Mouse (Mus musculus) stomach, embryonic 16.5 days (tissue): ENCODE measurements around the gene Wdfy3. TPM values are rescaled to one million over a fixed set of nuclear protein-coding genes. Genes with fewer than 3 reads are reported as not detected.

Experiments used
- ATAC-seq: fragments of 200-750 bp; cut with Nextera tagmentation; 2 replicates; pipeline ENCODE4 v1.8.0; 2017; ENCODE audit warnings: moderate number of reproducible peaks, moderate TSS enrichment; ENCODE audit not compliant: insufficient read depth, low FRiP score
- H3K27ac ChIP-seq: fragments of 300-500 bp; sonication (generic); 2 replicates; pipeline ENCODE4 v1.5.1; 2014; ENCODE audit warnings: low read length
- H3K27me3 ChIP-seq: fragments of 300-500 bp; sonication (generic); 2 replicates; pipeline ENCODE4 v1.6.1; 2014; ENCODE audit warnings: low read length, control low read depth, mixed read lengths; ENCODE audit not compliant: control insufficient read depth, insufficient read depth
- H3K36me3 ChIP-seq: fragments of 300-500 bp; sonication (generic); 2 replicates; pipeline ENCODE4 v1.6.1; 2014; ENCODE audit warnings: low read length; ENCODE audit not compliant: control insufficient read depth, insufficient read depth
- H3K4me1 ChIP-seq: fragments of 300-500 bp; sonication (generic); 2 replicates; pipeline ENCODE4 v1.6.1; 2014; ENCODE audit warnings: low read length, control low read depth, mixed read lengths; ENCODE audit not compliant: control insufficient read depth, insufficient read depth
- H3K4me2 ChIP-seq: fragments of 300-500 bp; sonication (generic); 2 replicates; pipeline ENCODE4 v1.6.1; 2014; ENCODE audit warnings: low read depth, low read length, mixed read lengths
- H3K4me3 ChIP-seq: fragments of 300-500 bp; sonication (generic); replicated peaks from 2 replicates; pipeline ENCODE4 v1.5.1; 2014; ENCODE audit warnings: mild to moderate bottlenecking, low read length
- H3K9ac ChIP-seq: fragments of 300-500 bp; sonication (generic); 2 replicates; pipeline ENCODE4 v1.6.1; 2014; ENCODE audit warnings: low read length
- H3K9me3 ChIP-seq: fragments of 300-500 bp; sonication (generic); replicated peaks from 2 replicates; pipeline ENCODE4 v1.6.1; 2016; ENCODE audit warnings: low read length, control low read depth; ENCODE audit not compliant: control insufficient read depth
- WGBS: fragments of 180-500 bp; shearing (Covaris S2); extraction: QIAGEN DNeasy Blood & Tissue Kit; methylation state at CpG from one replicate; pipeline ENCODE4 v1.1.7; 2014; 5-methylcytosine and 5-hydroxymethylcytosine counted together
- polyA plus RNA-seq: library from polyadenylated mRNA; unstranded; fragments of >200 nt; fragmentation: Nextera tagmentation; extraction: Ambion mirVana; gene quantifications from 2 replicates; pipeline ENCODE4 v1.2.1, GENCODE M21; 2015

Wdfy3 gene
- polyA plus RNA-seq, 1 experiment from 2014 or later: 11.8 TPM

GRCm38 (mm10) chr5:102084737-102085705 lies 15.3 kb upstream of the Wdfy3 start:
- ATAC-seq: no peak

GRCm38 (mm10) chr5:102074086-102074485 lies 4.4 kb upstream of the Wdfy3 start:
- WGBS: 0% methylated on average over 1 of the region's 1 CpGs
- H3K4me2 ChIP-seq: no peak overlapping the region
- H3K27ac ChIP-seq: no peak overlapping the region
- H3K36me3 ChIP-seq: no peaks in the 10 kb centered on the region
- H3K27me3 ChIP-seq: no peaks in the 10 kb centered on the region
- H3K9me3 ChIP-seq: no peaks in the 10 kb centered on the region
- ATAC-seq: no peak
- peaks cover 3% of the 10 kb centered on the region; the same call in 1 of the 2 replicates for H3K4me1 ChIP-seq
- no peak overlapping the region for H3K9ac ChIP-seq
- H3K4me3 ChIP-seq: no peak overlapping the region

More at GRCm38 (mm10) chr5:102084737-102085705, 15.3 kb upstream of the Wdfy3 start:
- Histone ChIP-seq H3K36me3 (no peaks in the 10 kb centered on the region), H3K4me1 (no peaks in the 10 kb centered on the region), H3K4me2 (0 out of 2 replicates have a peak overlapping the region, but pooled peaks have one; percentile 0), H3K9ac (no peak overlapping the region), H3K9me3 (no peaks in the 10 kb centered on the region), H3K27ac (peak overlapping the region; percentile 43), H3K4me3 (no peak overlapping the region), H3K27me3 (no peaks in the 10 kb centered on the region)
- 25% methylated on average over 18 of the region's 18 CpGs for WGBS

- no peaks in the 10 kb centered on the region for H3K36me3 ChIP-seq
- H3K9ac ChIP-seq: no peak overlapping the region
- no peaks in the 10 kb centered on the region for H3K9me3 ChIP-seq
- H3K27me3 ChIP-seq: no peaks in the 10 kb centered on the region
- no peak for ATAC-seq
- H3K4me2 ChIP-seq: no peak overlapping the region
- no peak overlapping the region for H3K27ac ChIP-seq
- peaks cover 12% of the 10 kb centered on the region for H3K4me1 ChIP-seq
- 70% methylated on average over 4 of the region's 4 CpGs for WGBS
- H3K4me3 ChIP-seq: no peak overlapping the region
Observed at GRCm38 (mm10) chr5:102072057-102072456, 2.3 kb upstream of the Wdfy3 start.

GRCm38 (mm10) chr5:102071241-102071640 lies 1.5 kb upstream of the Wdfy3 start:
- Histone ChIP-seq H3K9ac (no peak overlapping the region), H3K36me3 (no peaks in the 10 kb centered on the region), H3K4me3 (no peak overlapping the region), H3K27ac (no peak overlapping the region), H3K9me3 (no peaks in the 10 kb centered on the region), H3K27me3 (no peaks in the 10 kb centered on the region), H3K4me2 (no peak overlapping the region), H3K4me1 (peaks cover 15% of the 10 kb centered on the region)
- ATAC-seq: no peak
- WGBS: 44% methylated on average over 3 of the region's 3 CpGs

GRCm38 (mm10) chr5:102070788-102071187 lies 1.1 kb upstream of the Wdfy3 start:
- Histone ChIP-seq H3K4me1 (peaks cover 15% of the 10 kb centered on the region), H3K4me2 (peak overlapping the region; percentile 77; the same call in 1 of the 2 replicates), H3K9me3 (no peaks in the 10 kb centered on the region), H3K36me3 (no peaks in the 10 kb centered on the region), H3K4me3 (no peak overlapping the region), H3K9ac (no peak overlapping the region), H3K27me3 (no peaks in the 10 kb centered on the region), H3K27ac (no peak overlapping the region)
- 33% methylated on average over 4 of the region's 4 CpGs for WGBS
- ATAC-seq: no peak

GRCm38 (mm10) chr5:102070414-102070768 lies 670 bp upstream of the Wdfy3 start:
- H3K27ac ChIP-seq: peak overlapping the region; percentile 91
- WGBS: 20% methylated on average over 6 of the region's 6 CpGs
- no peaks in the 10 kb centered on the region for H3K36me3 ChIP-seq
- no peaks in the 10 kb centered on the region for H3K9me3 ChIP-seq
- H3K4me1 ChIP-seq: peaks cover 15% of the 10 kb centered on the region
- ATAC-seq: no peak
- H3K4me2 ChIP-seq: peak overlapping the region; percentile 77
- peak overlapping the region; percentile 98 for H3K9ac ChIP-seq
- H3K27me3 ChIP-seq: no peaks in the 10 kb centered on the region
- H3K4me3 ChIP-seq: peak overlapping the region; percentile 88

- peak overlapping the region; percentile 98 for H3K9ac ChIP-seq
- H3K27ac ChIP-seq: peak overlapping the region; percentile 91
- WGBS: under 1% methylated on average over 59 of the region's 92 CpGs
- peak; percentile 73 for ATAC-seq
- H3K4me1 ChIP-seq: peaks cover 15% of the 10 kb centered on the region
- no peaks in the 10 kb centered on the region for H3K36me3 ChIP-seq
- no peaks in the 10 kb centered on the region for H3K9me3 ChIP-seq
- H3K4me3 ChIP-seq: peak overlapping the region; percentile 88
- no peaks in the 10 kb centered on the region for H3K27me3 ChIP-seq
- peak overlapping the region; percentile 59 for H3K4me2 ChIP-seq
Observed at GRCm38 (mm10) chr5:102069051-102069766, 512 bp downstream of the Wdfy3 start.

GRCm38 (mm10) chr5:102066458-102066857 lies 3.3 kb downstream of the Wdfy3 start:
- no peaks in the 10 kb centered on the region for H3K9me3 ChIP-seq
- 90% methylated on average over 6 of the region's 6 CpGs for WGBS
- no peaks in the 10 kb centered on the region for H3K27me3 ChIP-seq
- no peak for ATAC-seq
- no peak overlapping the region for H3K27ac ChIP-seq
- H3K36me3 ChIP-seq: no peaks in the 10 kb centered on the region
- H3K4me1 ChIP-seq: peaks cover 31% of the 10 kb centered on the region
- no peak overlapping the region for H3K4me3 ChIP-seq
- no peak overlapping the region for H3K4me2 ChIP-seq
- H3K9ac ChIP-seq: no peak overlapping the region
